Mouse (Mus musculus) forebrain, postnatal 0 days (tissue): ENCODE data around the gene Plce1. TPM values are rescaled to one million over a fixed set of nuclear protein-coding genes. Genes with fewer than 3 reads are reported as not detected.

Experiments
- ATAC-seq: fragments of 200-750 bp; cut with Nextera tagmentation; 2 replicates; pipeline ENCODE4 v1.8.0; 2017; ENCODE audit warnings: mild to moderate bottlenecking, moderate library complexity
- DNase-seq: peaks from one replicate; pipeline ENCODE4 v3.0.0-alpha.2; 2015
- H3K27ac ChIP-seq: fragments of 300-500 bp; sonication (generic); 2 replicates; pipeline ENCODE4 v1.5.1; 2014; ENCODE audit warnings: low read depth, mild to moderate bottlenecking, antibody characterized with exemption, low read length, moderate library complexity, mixed read lengths
- H3K27me3 ChIP-seq: fragments of 300-500 bp; sonication (generic); 2 replicates; pipeline ENCODE4 v1.6.1; 2014; ENCODE audit warnings: mild to moderate bottlenecking, low read length, mixed read lengths; ENCODE audit not compliant: insufficient read depth
- H3K36me3 ChIP-seq: fragments of 300-500 bp; sonication (generic); 2 replicates; pipeline ENCODE4 v1.6.1; 2014; ENCODE audit warnings: mild to moderate bottlenecking, moderate library complexity; ENCODE audit not compliant: insufficient read depth
- H3K4me1 ChIP-seq: fragments of 300-500 bp; sonication (generic); 2 replicates; pipeline ENCODE4 v1.6.1; 2014; ENCODE audit warnings: antibody characterized with exemption; ENCODE audit not compliant: insufficient read depth
- H3K4me2 ChIP-seq: fragments of 300-500 bp; sonication (generic); 2 replicates; pipeline ENCODE4 v1.6.1; 2014; ENCODE audit warnings: low read depth, mild to moderate bottlenecking, moderate library complexity
- H3K4me3 ChIP-seq: fragments of 300-500 bp; sonication (generic); 2 replicates; pipeline ENCODE4 v1.5.1; 2014; ENCODE audit warnings: low read depth, low read length, mixed read lengths
- H3K9ac ChIP-seq: fragments of 300-500 bp; sonication (generic); 2 replicates; pipeline ENCODE4 v1.6.1; 2014; ENCODE audit warnings: mild to moderate bottlenecking
- H3K9me3 ChIP-seq: fragments of 300-500 bp; sonication (generic); 2 replicates; pipeline ENCODE4 v1.6.1; 2016; ENCODE audit warnings: low read length
- CTCF ChIP-seq: sonication (generic); IDR thresholded peaks from 2 replicates; pipeline ENCODE4 v1.5.1; 2016; ENCODE audit warnings: antibody characterized with exemption, control low read depth, low read depth
- WGBS: fragments of 180-500 bp; shearing (Covaris S2); extraction: QIAGEN DNeasy Blood & Tissue Kit; methylation state at CpG from one replicate; pipeline ENCODE4 v1.1.7; 2014; 5-methylcytosine and 5-hydroxymethylcytosine counted together
- polyA plus RNA-seq: library from polyadenylated mRNA; unstranded; fragments of >200 nt; fragmentation: Nextera tagmentation; extraction: Ambion mirVana; gene quantifications from 2 replicates; pipeline ENCODE4 v1.2.1, GENCODE M21; 2015
- total RNA-seq: library from RNA; depleted of rRNA; stranded (reverse); fragments of >200 nt; gene quantifications from 2 replicates; pipeline ENCODE4 v1.2.3, GENCODE M21; 2014

The Plce1 gene
- total and polyA plus RNA-seq, 2 experiments from 2014 or later: 2.8 to 11.1 TPM

DNA sequence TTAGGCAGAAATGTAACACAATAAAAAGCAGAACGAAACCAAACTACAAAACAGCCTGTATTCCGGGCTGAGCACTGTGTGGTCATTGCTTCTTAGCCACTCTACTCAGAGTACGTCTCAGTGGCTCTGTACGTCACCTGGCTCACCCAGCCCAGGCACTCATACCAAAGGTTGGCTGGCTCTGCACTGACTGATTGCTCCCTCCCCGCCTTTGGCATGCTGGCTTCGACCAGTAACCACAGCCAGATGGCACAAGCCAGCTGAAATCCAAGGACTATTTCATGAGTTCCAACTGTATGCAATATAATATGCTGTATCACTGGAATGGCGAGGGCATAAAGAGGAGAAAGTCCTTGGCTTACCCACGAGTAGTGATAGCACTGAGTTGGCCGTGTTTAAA is 121.9 kb downstream of the Plce1 start:
- H3K4me3 ChIP-seq: no peak overlapping the region
- no peak overlapping the region for H3K9ac ChIP-seq
- H3K36me3 ChIP-seq: no peaks in the 10 kb centered on the region
- ATAC-seq (peak; percentile 85), DNase-seq (peak; percentile 53)
- no peak overlapping the region; the same call in 1 of the 2 replicates for H3K4me2 ChIP-seq
- no peak for TF ChIP-seq CTCF
- H3K27me3 ChIP-seq: no peaks in the 10 kb centered on the region
- 0 out of 2 replicates have a peak, but pooled peaks cover 5% of the 10 kb centered on the region for H3K4me1 ChIP-seq
- 38% methylated on average over 9 of the region's 9 CpGs for WGBS
- H3K27ac ChIP-seq: peak overlapping the region; percentile 22; the same call in 1 of the 2 replicates
- H3K9me3 ChIP-seq: no peaks in the 10 kb centered on the region

DNA sequence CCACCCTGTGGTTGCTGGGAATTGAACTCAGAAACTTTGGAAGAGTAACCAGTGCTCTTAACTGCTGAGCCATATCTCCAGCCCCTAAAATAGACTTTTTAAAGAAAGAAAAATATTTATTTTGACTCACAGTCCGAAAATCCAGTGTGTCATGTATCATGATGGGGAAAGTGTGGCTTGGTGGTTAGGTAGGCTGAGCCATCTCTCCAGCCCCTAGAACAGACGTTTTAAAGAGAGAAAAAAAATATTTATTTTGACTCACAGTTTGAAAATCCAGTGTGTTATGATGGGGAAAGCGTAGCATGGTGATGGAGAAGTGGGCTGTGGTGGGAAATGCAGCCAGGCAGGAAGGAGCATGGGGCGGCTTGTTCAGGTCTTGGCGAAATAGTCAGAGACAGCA is 126.3 kb downstream of the Plce1 start:
- ATAC-seq: no peak
- DNase-seq: no peak
- H3K4me2 ChIP-seq: no peak overlapping the region
- H3K9me3 ChIP-seq: no peaks in the 10 kb centered on the region
- no peaks in the 10 kb centered on the region for H3K27me3 ChIP-seq
- no peak for TF ChIP-seq CTCF
- H3K36me3 ChIP-seq: no peaks in the 10 kb centered on the region
- 90% methylated on average over 5 of the region's 5 CpGs for WGBS
- H3K4me1 ChIP-seq: 0 out of 2 replicates have a peak, but pooled peaks cover 5% of the 10 kb centered on the region
- H3K27ac ChIP-seq: no peak overlapping the region
- H3K9ac ChIP-seq: no peak overlapping the region
- H3K4me3 ChIP-seq: no peak overlapping the region

DNA sequence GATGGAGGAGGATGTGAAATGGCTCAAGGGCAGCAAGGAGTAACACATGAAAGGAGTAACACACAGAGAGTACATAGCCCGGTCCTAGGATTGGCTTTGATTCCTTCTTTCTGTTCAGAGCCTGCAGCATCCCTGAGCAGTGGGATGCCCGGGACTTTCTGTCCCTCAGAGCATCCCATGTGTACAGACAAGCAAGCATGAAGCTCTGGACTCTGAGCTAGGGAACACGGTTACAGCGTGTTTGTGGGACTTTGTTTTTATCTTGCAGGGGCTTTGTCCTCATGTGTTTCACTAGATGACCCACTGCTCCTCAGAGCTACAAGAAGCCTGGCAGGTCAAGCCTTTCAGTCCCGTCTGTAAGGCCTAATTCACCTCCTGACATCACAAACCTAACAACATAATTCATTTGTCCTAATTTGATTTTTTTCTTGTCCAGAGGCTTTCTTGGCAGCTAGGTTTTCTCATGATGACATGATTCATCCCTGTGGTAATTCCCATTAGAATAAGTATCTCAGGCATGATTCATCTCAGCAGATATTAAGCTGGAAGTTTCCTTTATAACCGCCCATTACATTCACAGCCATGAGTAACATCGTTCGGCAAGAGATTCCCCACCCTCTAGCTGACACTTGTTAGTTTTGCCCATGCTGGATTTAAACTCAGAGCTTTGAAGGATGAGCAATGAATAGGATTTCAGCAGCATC is 128.2 kb downstream of the Plce1 start:
- no peak for ATAC-seq
- 94% methylated on average over 8 of the region's 8 CpGs for WGBS
- H3K27me3 ChIP-seq: no peaks in the 10 kb centered on the region
- no peak overlapping the region for H3K4me2 ChIP-seq
- H3K9ac ChIP-seq: no peak overlapping the region
- no peaks in the 10 kb centered on the region for H3K4me1 ChIP-seq
- no peak overlapping the region for H3K27ac ChIP-seq
- H3K36me3 ChIP-seq: no peaks in the 10 kb centered on the region
- no peaks in the 10 kb centered on the region for H3K9me3 ChIP-seq
- H3K4me3 ChIP-seq: no peak overlapping the region
- no peak for DNase-seq
- TF ChIP-seq CTCF: no peak

DNA sequence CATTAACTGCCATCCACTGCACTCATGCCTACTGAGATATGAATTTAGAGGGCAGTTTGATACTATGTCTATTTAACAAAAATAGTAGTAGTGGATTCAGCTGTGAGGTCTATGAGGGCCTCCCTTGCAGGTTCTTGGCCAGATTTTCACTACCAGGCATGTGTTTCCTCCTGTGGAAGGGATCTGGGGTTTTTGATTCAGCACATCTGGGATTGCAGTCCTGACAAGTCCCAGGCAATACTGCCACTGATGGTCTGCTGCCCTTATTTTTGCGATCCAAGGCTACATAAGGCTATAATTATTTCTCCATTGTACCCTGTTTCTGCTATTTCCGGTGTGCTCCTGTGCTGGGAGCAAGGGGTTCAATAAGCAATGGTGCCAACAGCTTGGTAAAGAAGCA is 129.4 kb downstream of the Plce1 start:
- no peak for TF ChIP-seq CTCF
- Histone ChIP-seq H3K9me3 (no peaks in the 10 kb centered on the region), H3K27me3 (no peaks in the 10 kb centered on the region), H3K4me3 (no peak overlapping the region), H3K9ac (no peak overlapping the region), H3K4me1 (no peaks in the 10 kb centered on the region), H3K27ac (no peak overlapping the region), H3K36me3 (no peaks in the 10 kb centered on the region), H3K4me2 (no peak overlapping the region)
- DNase-seq (no peak), ATAC-seq (no peak)
- 90% methylated on average over 2 of the region's 2 CpGs for WGBS

DNA sequence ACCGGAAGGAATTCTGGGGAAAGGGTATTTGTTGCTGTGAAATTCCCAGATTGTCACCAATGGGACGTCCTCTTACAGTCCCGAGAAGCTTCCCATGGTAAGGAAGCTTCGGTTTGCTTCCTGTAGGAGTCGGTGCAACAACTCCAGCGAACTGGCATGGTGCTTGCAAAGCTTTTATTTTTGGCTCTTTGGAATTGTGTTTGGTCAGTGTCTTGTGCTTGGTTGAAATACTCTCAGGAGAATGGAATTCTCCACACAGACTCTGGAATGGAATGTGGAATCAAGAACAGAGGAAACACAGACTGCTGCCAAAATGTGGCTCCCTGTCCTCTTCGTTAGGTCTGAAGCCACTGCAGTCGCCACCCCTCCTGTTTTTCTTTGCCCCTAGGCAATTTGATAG is 129.9 kb downstream of the Plce1 start:
- H3K9ac ChIP-seq: no peak overlapping the region
- TF ChIP-seq CTCF: no peak
- H3K27ac ChIP-seq: no peak overlapping the region
- H3K4me1 ChIP-seq: no peaks in the 10 kb centered on the region
- WGBS: 88% methylated on average over 8 of the region's 8 CpGs
- H3K4me3 ChIP-seq: no peak overlapping the region
- H3K27me3 ChIP-seq: no peaks in the 10 kb centered on the region
- H3K9me3 ChIP-seq: no peaks in the 10 kb centered on the region
- no peaks in the 10 kb centered on the region for H3K36me3 ChIP-seq
- no peak for ATAC-seq
- H3K4me2 ChIP-seq: no peak overlapping the region
- no peak for DNase-seq

DNA sequence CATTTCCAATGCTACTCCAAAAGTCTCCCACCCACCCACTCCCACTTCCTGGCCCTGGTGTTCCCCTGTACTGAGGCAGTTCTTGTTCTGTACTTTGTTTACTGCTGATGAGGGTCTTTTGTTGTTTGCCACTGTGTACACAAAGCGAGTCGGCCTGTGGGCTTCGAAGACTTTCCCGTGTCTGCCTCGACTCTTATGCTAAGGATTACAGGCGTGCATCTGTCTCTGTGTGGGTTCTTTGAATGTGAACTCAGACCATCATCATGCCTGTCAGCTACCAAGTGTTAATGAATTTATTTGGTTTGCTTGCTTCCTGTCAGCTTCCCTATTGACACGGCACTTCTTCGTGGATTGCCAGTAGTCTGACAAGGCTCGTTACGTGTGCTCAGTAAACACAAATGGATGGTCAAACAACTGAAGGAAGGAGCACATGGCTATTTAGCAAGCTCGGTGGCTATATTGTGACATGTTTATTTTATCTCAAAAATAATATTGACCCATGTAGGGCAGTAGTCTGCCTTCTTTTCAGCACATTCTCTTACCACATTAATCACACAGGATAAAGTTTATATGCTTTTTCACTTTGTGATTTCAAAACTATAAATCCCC is 133.3 kb downstream of the Plce1 start:
- no peak for ATAC-seq
- no peak for DNase-seq
- Histone ChIP-seq H3K27me3 (no peaks in the 10 kb centered on the region), H3K9ac (no peak overlapping the region), H3K4me2 (no peak overlapping the region), H3K36me3 (no peaks in the 10 kb centered on the region), H3K9me3 (no peaks in the 10 kb centered on the region), H3K27ac (no peak overlapping the region), H3K4me1 (no peaks in the 10 kb centered on the region), H3K4me3 (no peak overlapping the region)
- WGBS: 14% methylated on average over 11 of the region's 11 CpGs
- no peak for TF ChIP-seq CTCF

DNA sequence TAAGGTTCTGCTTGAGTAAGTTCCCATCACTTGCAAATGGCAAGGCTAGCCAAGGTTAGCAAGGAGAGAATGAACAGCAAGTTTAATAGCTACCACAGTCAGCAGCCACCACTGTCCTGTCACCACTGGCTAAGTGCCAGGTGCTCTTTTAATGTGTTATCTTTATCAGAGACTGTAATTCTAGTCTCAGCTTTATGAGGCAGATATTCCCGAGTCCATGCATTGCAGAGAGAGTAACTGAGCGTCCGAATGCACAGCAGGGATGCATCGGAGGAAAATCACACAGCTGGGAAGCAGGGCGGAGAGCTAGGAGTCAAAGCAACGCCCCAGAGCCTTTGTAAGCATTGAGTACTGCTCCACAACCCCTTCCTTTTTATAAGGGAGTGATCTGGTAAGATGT is 134.4 kb downstream of the Plce1 start:
- H3K36me3 ChIP-seq: no peaks in the 10 kb centered on the region
- H3K4me2 ChIP-seq: no peak overlapping the region
- H3K9ac ChIP-seq: no peak overlapping the region
- H3K27me3 ChIP-seq: no peaks in the 10 kb centered on the region
- TF ChIP-seq CTCF: no peak
- H3K4me1 ChIP-seq: no peaks in the 10 kb centered on the region
- no peak overlapping the region for H3K4me3 ChIP-seq
- DNase-seq: no peak
- no peaks in the 10 kb centered on the region for H3K9me3 ChIP-seq
- H3K27ac ChIP-seq: no peak overlapping the region
- no peak; the same call in 1 of the 2 replicates for ATAC-seq
- 47% methylated on average over 6 of the region's 6 CpGs for WGBS
